ENCODE assay signal across 26 mouse cellular contexts in genomic region chr17:48479952-48480351, GRCm38 (mm10). TPM values are rescaled to one million over a fixed set of nuclear protein-coding genes. Genes with fewer than 3 reads are reported as not detected.
"Had no signal": no experiment of that assay in that cellular context is flagged by ENCODE, and none has a peak within 500 bp of the region (broad histone marks: within the 10 kb centered on the region; RNA-seq: fewer than 3 reads in every experiment).

No protein-coding gene starts in this region.

- H3K9ac ChIP-seq: limb, embryonic 12.5 days; limb, embryonic 15.5 days; liver, embryonic 14.5 days; liver, postnatal 0 days; lung, embryonic 14.5 days; midbrain, embryonic 12.5 days; neural tube, embryonic 13.5 days had no signal

- H3K36me3 ChIP-seq: limb, embryonic 12.5 days; limb, embryonic 15.5 days; midbrain, embryonic 12.5 days; neural tube, embryonic 13.5 days had no signal

- H3K4me1 ChIP-seq: limb, embryonic 12.5 days; limb, embryonic 15.5 days; midbrain, embryonic 12.5 days; neural tube, embryonic 13.5 days had no signal

- H3K4me2 ChIP-seq: limb, embryonic 12.5 days; limb, embryonic 15.5 days; liver, embryonic 11.5 days; lung, embryonic 14.5 days; midbrain, embryonic 12.5 days; neural tube, embryonic 13.5 days had no signal

- H3K27me3 ChIP-seq: limb, embryonic 12.5 days; limb, embryonic 15.5 days; midbrain, embryonic 12.5 days; neural tube, embryonic 13.5 days had no signal

- ATAC-seq: liver, postnatal 0 days; lung, postnatal 0 days; midbrain, embryonic 16.5 days had no signal

- H3K9me3 ChIP-seq: limb, embryonic 12.5 days; limb, embryonic 15.5 days; midbrain, embryonic 12.5 days; neural tube, embryonic 13.5 days had no signal

- H3K4me3 ChIP-seq: limb, embryonic 12.5 days; limb, embryonic 15.5 days; midbrain, embryonic 12.5 days; myocyte; neural tube, embryonic 13.5 days had no signal

- H3K27ac ChIP-seq: limb, embryonic 12.5 days; limb, embryonic 15.5 days; liver, embryonic 14.5 days; macrophage; midbrain, embryonic 12.5 days; neural tube, embryonic 13.5 days had no signal

- DNase-seq: kidney, adult 9 months; kidney, postnatal 14 days; kidney, postnatal 4 days; left cerebral cortex, postnatal 4 days; liver, postnatal 0 days; lung, embryonic 14.5 days; retina, postnatal 1 day; right cerebral cortex, postnatal 14 days; thymus, adult 18-20 months; thymus, postnatal 36 days had no signal

RNA-seq across cellular contexts. Expression of gene Unc5cl, which starts 25.3 kb away (rescaled TPM):
- polyA plus RNA-seq: macrophage, myocyte had no signal

RNA-seq across cellular contexts. Expression of gene Tspo2, which starts 28.6 kb away (rescaled TPM):
- total RNA-seq: layer of hippocampus, adult 18-20 months; left cerebral cortex, adult 8-10 months had no signal
- polyA plus RNA-seq: macrophage; myocyte; testis, adult 2 months; urinary bladder, adult 2 months had no signal

RNA-seq across cellular contexts. Expression of gene Apobec2, which starts 47.2 kb away (rescaled TPM):
- total RNA-seq: layer of hippocampus, adult 18-20 months; monocyte, adult 5-6 weeks; neutrophil, adult 5-6 weeks had no signal
- polyA plus RNA-seq: macrophage had no signal
